Mouse (Mus musculus) forebrain, postnatal 0 days (tissue): ENCODE results near the gene Fbn1. TPM values are rescaled to one million over a fixed set of nuclear protein-coding genes. Genes with fewer than 3 reads are reported as not detected.
A peak's percentile ranks its signal among the peaks of the same experiment; 100 is the strongest.

Source experiments
- ATAC-seq: fragments of 200-750 bp; cut with Nextera tagmentation; 2 replicates; pipeline ENCODE4 v1.8.0; 2017; ENCODE audit warnings: mild to moderate bottlenecking, moderate library complexity
- DNase-seq: peaks from one replicate; pipeline ENCODE4 v3.0.0-alpha.2; 2015
- H3K27ac ChIP-seq: fragments of 300-500 bp; sonication (generic); 2 replicates; pipeline ENCODE4 v1.5.1; 2014; ENCODE audit warnings: low read depth, mild to moderate bottlenecking, antibody characterized with exemption, low read length, moderate library complexity, mixed read lengths
- H3K27me3 ChIP-seq: fragments of 300-500 bp; sonication (generic); 2 replicates; pipeline ENCODE4 v1.6.1; 2014; ENCODE audit warnings: mild to moderate bottlenecking, low read length, mixed read lengths; ENCODE audit not compliant: insufficient read depth
- H3K36me3 ChIP-seq: fragments of 300-500 bp; sonication (generic); 2 replicates; pipeline ENCODE4 v1.6.1; 2014; ENCODE audit warnings: mild to moderate bottlenecking, moderate library complexity; ENCODE audit not compliant: insufficient read depth
- H3K4me1 ChIP-seq: fragments of 300-500 bp; sonication (generic); 2 replicates; pipeline ENCODE4 v1.6.1; 2014; ENCODE audit warnings: antibody characterized with exemption; ENCODE audit not compliant: insufficient read depth
- H3K4me2 ChIP-seq: fragments of 300-500 bp; sonication (generic); 2 replicates; pipeline ENCODE4 v1.6.1; 2014; ENCODE audit warnings: low read depth, mild to moderate bottlenecking, moderate library complexity
- H3K4me3 ChIP-seq: fragments of 300-500 bp; sonication (generic); 2 replicates; pipeline ENCODE4 v1.5.1; 2014; ENCODE audit warnings: low read depth, low read length, mixed read lengths
- H3K9ac ChIP-seq: fragments of 300-500 bp; sonication (generic); 2 replicates; pipeline ENCODE4 v1.6.1; 2014; ENCODE audit warnings: mild to moderate bottlenecking
- H3K9me3 ChIP-seq: fragments of 300-500 bp; sonication (generic); 2 replicates; pipeline ENCODE4 v1.6.1; 2016; ENCODE audit warnings: low read length
- CTCF ChIP-seq: sonication (generic); IDR thresholded peaks from 2 replicates; pipeline ENCODE4 v1.5.1; 2016; ENCODE audit warnings: antibody characterized with exemption, control low read depth, low read depth
- WGBS: fragments of 180-500 bp; shearing (Covaris S2); extraction: QIAGEN DNeasy Blood & Tissue Kit; methylation state at CpG from one replicate; pipeline ENCODE4 v1.1.7; 2014; 5-methylcytosine and 5-hydroxymethylcytosine counted together
- polyA plus RNA-seq: library from polyadenylated mRNA; unstranded; fragments of >200 nt; fragmentation: Nextera tagmentation; extraction: Ambion mirVana; gene quantifications from 2 replicates; pipeline ENCODE4 v1.2.1, GENCODE M21; 2015
- total RNA-seq: library from RNA; depleted of rRNA; stranded (reverse); fragments of >200 nt; gene quantifications from 2 replicates; pipeline ENCODE4 v1.2.3, GENCODE M21; 2014

The Fbn1 gene
- total and polyA plus RNA-seq, 2 experiments from 2014 or later, result 1.7 to 16.7 TPM

DNA sequence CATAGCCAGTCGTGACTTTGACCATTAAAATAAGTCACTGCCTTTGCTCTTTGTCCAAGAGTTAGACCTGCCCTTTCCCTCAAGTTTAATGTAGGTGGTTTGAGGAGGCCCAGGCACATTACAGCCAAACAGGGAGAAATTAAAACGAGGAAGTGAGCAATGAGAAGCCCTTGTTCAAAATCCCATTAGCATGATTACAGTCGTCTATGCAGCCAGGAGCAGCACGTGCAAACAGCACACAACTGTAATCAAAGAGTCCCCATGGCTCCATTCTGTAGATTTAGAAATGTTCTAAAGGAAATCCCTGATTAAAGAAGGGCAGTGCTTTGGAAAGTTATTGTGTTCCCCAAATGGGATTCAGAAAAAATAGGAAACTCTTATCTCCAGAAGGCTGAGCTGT lies 29.1 kb downstream of the Fbn1 start:
- ATAC-seq (no peak), DNase-seq (no peak)
- Histone ChIP-seq H3K27me3 (no peaks in the 10 kb centered on the region), H3K4me3 (no peak overlapping the region), H3K9me3 (no peaks in the 10 kb centered on the region), H3K36me3 (no peaks in the 10 kb centered on the region), H3K4me2 (no peak overlapping the region), H3K4me1 (no peaks in the 10 kb centered on the region), H3K9ac (no peak overlapping the region), H3K27ac (no peak overlapping the region)
- WGBS, result 46% methylated on average over 4 of the region's 4 CpGs
- no peak for TF ChIP-seq CTCF

DNA sequence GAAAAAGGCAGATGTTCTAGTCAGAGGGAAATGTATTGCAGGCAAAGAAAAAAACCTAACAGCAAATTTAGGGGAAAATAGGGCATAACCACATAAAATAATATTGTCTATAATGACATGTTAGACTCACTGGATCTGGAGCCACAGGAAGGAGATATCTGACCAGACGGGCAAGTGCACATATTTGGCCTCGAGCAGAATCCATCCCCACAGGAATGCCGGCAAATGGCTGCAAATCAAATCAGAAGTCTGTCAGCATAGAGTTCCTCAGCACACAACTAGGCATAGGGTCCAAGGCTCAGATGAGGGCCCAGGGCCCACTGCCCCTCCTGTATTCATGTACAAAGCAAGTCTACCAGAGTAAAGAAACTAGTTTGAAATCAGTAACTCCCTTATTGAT lies 30.4 kb downstream of the Fbn1 start:
- Histone ChIP-seq H3K4me3 (no peak overlapping the region), H3K36me3 (no peaks in the 10 kb centered on the region), H3K27me3 (no peaks in the 10 kb centered on the region), H3K4me2 (no peak overlapping the region), H3K9ac (no peak overlapping the region), H3K27ac (no peak overlapping the region), H3K4me1 (no peaks in the 10 kb centered on the region), H3K9me3 (no peaks in the 10 kb centered on the region)
- no peak for TF ChIP-seq CTCF
- WGBS, result 92% methylated on average over 3 of the region's 3 CpGs
- DNase-seq (no peak), ATAC-seq (no peak)

DNA sequence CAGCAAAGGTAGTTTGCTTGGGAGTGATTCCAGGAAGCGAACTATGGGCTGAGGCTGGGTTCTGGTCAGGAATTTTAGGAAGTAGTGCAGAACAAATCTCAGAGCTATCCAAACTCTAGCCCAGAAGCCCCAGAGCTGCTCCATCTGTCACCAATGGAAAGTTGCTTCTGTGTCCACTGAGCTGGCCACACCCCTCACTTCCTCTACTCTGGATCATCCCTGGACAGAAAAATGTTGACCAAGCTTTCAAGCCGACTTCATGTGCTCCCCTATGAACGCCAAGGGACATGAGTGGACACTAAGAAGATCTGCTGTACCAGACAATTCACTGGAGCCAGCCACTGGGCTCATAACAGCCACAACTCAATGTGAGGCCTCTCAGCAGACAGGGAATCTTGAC lies 31.6 kb downstream of the Fbn1 start:
- Histone ChIP-seq H3K4me1 (no peaks in the 10 kb centered on the region), H3K27ac (no peak overlapping the region), H3K4me2 (no peak overlapping the region), H3K9me3 (no peaks in the 10 kb centered on the region), H3K4me3 (no peak overlapping the region), H3K27me3 (no peaks in the 10 kb centered on the region), H3K36me3 (no peaks in the 10 kb centered on the region), H3K9ac (no peak overlapping the region)
- WGBS, result 92% methylated on average over 3 of the region's 3 CpGs
- TF ChIP-seq CTCF, result no peak
- DNase-seq, result no peak
- ATAC-seq, result no peak

DNA sequence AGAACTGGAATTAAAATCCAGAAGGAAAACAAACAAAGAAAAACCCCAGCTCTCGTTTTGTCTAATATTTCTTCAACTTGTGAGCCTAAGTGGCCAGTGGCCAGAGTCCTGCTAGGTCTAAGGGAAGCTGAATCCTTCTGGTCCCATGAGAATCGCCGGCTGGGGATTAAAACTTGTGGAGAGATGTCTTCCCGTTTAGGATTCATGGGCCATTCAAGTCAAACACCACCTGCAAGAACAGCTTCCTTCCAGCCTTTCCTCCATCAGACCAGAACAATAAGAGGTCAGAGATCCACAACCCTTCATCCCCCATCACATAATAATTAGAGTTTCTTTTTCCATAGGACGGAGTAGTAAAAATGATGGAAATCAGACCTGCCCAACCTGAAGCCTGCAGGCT lies 33.1 kb downstream of the Fbn1 start:
- no peak for ATAC-seq
- 83% methylated on average over 5 of the region's 5 CpGs for WGBS
- no peaks in the 10 kb centered on the region for H3K4me1 ChIP-seq

DNA sequence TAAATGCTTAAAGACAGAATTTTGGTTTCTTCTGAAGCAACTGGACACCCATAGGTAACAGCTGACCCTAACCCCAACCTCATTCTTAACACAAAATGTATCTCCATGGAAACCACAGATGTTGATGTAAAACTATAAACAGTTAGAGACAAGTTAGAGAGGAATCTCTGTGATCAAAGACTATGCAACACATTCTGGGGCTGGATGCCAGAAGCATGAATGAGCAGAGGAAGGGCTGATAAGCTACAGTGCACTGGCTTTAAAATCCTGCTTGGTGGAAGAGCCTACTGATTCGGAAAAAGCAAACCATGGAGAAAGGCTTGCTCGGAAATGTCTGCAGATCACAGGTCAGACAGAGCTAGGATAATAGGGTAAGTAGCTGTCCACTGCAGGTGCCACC lies 34.6 kb downstream of the Fbn1 start:
- no peak for DNase-seq
- Histone ChIP-seq H3K27me3 (no peaks in the 10 kb centered on the region), H3K4me2 (no peak overlapping the region), H3K4me3 (no peak overlapping the region), H3K4me1 (no peaks in the 10 kb centered on the region), H3K9me3 (no peaks in the 10 kb centered on the region), H3K9ac (no peak overlapping the region), H3K27ac (no peak overlapping the region), H3K36me3 (peaks cover 3% of the 10 kb centered on the region; the same call in 1 of the 2 replicates)
- 81% methylated on average over 2 of the region's 2 CpGs for WGBS
- no peak for ATAC-seq
- no peak for TF ChIP-seq CTCF

More for the DNA sequence above, 33.1 kb downstream of the Fbn1 start:
- H3K27ac ChIP-seq, result no peak overlapping the region
- no peaks in the 10 kb centered on the region for H3K27me3 ChIP-seq
- H3K4me2 ChIP-seq, result no peak overlapping the region
- H3K9ac ChIP-seq, result no peak overlapping the region
- H3K4me3 ChIP-seq, result no peak overlapping the region
- DNase-seq, result no peak
- TF ChIP-seq CTCF, result no peak
- H3K9me3 ChIP-seq, result no peaks in the 10 kb centered on the region
- H3K36me3 ChIP-seq, result no peaks in the 10 kb centered on the region

DNA sequence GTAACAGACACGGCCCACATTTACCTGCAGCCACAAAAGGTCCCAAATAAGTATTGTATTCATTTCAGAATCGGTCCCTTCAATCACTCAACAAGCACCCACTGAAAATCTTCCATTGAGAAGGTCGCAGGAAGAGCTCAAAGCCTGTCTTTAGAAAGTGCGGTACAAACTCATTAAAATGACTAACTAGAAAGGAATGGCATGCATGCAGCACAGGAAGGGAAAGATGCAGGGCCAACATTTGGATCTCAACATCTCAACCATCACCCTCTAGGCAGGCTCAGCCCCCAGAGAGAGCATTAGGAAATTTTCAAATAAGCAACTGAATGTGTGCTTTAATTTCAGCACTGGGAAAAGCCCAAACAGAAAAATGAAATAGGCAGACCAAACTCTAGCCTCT lies 36.1 kb downstream of the Fbn1 start:
- H3K9ac ChIP-seq, result no peak overlapping the region
- H3K27me3 ChIP-seq, result no peaks in the 10 kb centered on the region
- 82% methylated on average over 4 of the region's 4 CpGs for WGBS
- H3K9me3 ChIP-seq, result no peaks in the 10 kb centered on the region
- ATAC-seq, result no peak
- H3K4me2 ChIP-seq, result no peak overlapping the region
- H3K27ac ChIP-seq, result no peak overlapping the region
- TF ChIP-seq CTCF, result no peak
- H3K4me1 ChIP-seq, result no peaks in the 10 kb centered on the region
- H3K36me3 ChIP-seq, result peaks cover 5% of the 10 kb centered on the region; the same call in 1 of the 2 replicates
- H3K4me3 ChIP-seq, result no peak overlapping the region
- DNase-seq, result no peak

DNA sequence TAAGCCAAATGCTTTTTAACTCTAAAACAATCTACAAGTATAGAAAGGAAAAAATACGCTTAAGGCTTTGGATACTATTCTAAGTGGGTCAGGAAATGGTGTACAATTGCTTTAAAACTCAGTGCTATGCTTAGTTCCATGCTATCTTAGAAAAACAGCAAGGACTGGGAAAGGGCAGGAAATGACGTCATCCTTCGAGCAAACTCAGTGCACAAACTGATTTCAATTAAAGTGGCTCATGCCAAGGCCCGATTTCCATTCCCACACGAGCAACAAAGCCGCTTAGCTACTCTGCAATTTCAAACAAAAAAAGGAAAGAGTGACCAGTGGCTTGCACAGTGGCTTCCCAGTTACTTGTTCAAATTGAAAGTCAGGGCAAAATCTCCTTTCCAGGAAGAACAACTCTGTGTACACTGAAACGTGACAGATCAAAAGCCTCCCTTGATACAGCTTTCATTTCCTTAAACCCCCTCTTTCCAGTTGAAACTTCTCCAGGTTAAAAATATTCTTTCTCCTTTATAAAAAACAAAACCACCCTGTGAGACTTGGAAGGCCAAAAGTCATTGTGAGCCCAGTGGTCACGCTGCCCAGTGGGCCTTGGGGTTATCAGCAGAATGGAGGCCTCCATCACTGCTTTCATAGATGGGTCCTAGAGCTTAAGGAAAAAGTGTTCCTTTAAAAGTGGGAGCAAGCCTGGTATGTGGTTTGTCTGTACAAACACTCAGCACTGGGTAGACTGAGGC lies 37.1 kb downstream of the Fbn1 start:
- H3K27ac ChIP-seq, result no peak overlapping the region
- 48% methylated on average over 8 of the region's 8 CpGs for WGBS
- no peak overlapping the region for H3K4me3 ChIP-seq
- peak; percentile 27 for DNase-seq
- H3K36me3 ChIP-seq, result peaks cover 11% of the 10 kb centered on the region; the same call in 1 of the 2 replicates
- no peak overlapping the region for H3K9ac ChIP-seq
- TF ChIP-seq CTCF, result no peak
- H3K27me3 ChIP-seq, result no peaks in the 10 kb centered on the region
- no peaks in the 10 kb centered on the region for H3K4me1 ChIP-seq
- ATAC-seq, result peak; percentile 36; the same call in 1 of the 2 replicates
- no peaks in the 10 kb centered on the region for H3K9me3 ChIP-seq
- no peak overlapping the region for H3K4me2 ChIP-seq
